Mouse (Mus musculus): ENCODE measurements around the gene Nfu1. TPM values are rescaled to one million over a fixed set of nuclear protein-coding genes. Genes with fewer than 3 reads are reported as not detected.

Gene Nfu1
- 81.0 and 92.1 TPM in 2 replicates for polyA plus RNA-seq (2015; fragmentation: Nextera tagmentation; extraction: Ambion mirVana)

GRCm38 (mm10) chr6:87008887-87009286, at the start of gene Nfu1:
Gene Nfu1 (plus strand): TSS chr6:87009236.
- no peak for ATAC-seq (ENCODE audit: low read depth)
- Histone ChIP-seq H3K9ac (ENCODE audit: low read length) (peak within 1 kb of the TSS; percentile 98), H3K27ac (ENCODE audit: low read length) (peak within 1 kb of the TSS; percentile 83), H3K27me3 (ENCODE audit: control insufficient read depth, insufficient read depth, low read depth, low read length) (no peaks in the 10 kb centered on the region), H3K4me3 (ENCODE audit: low read length) (peak within 1 kb of the TSS; percentile 89), H3K36me3 (ENCODE audit: control insufficient read depth, insufficient read depth, low read length) (no peaks in the 10 kb centered on the region), H3K4me1 (replicated peaks; ENCODE audit: control insufficient read depth, insufficient read depth, low read length) (peaks cover 4% of the 10 kb centered on the region), H3K9me3 (ENCODE audit: control insufficient read depth, low read length) (no peaks in the 10 kb centered on the region), H3K4me2 (ENCODE audit: low read depth, low read length) (peak within 1 kb of the TSS; percentile 76)
- 65% methylated on average over 6 of the region's 6 CpGs for WGBS

- WGBS, result 83% methylated on average over 7 of the region's 7 CpGs
- no peak overlapping the region for H3K4me3 ChIP-seq (ENCODE audit: low read length)
- H3K36me3 ChIP-seq (ENCODE audit: control insufficient read depth, insufficient read depth, low read length), result peaks cover 27% of the 10 kb centered on the region
- H3K4me1 ChIP-seq (replicated peaks; ENCODE audit: control insufficient read depth, insufficient read depth, low read length), result no peaks in the 10 kb centered on the region
- ATAC-seq (ENCODE audit: low read depth), result no peak
- H3K4me2 ChIP-seq (ENCODE audit: low read depth, low read length), result no peak overlapping the region
- no peaks in the 10 kb centered on the region for H3K27me3 ChIP-seq (ENCODE audit: control insufficient read depth, insufficient read depth, low read depth, low read length)
- no peak overlapping the region for H3K27ac ChIP-seq (ENCODE audit: low read length)
- no peak overlapping the region for H3K9ac ChIP-seq (ENCODE audit: low read length)
- H3K9me3 ChIP-seq (ENCODE audit: control insufficient read depth, low read length), result no peaks in the 10 kb centered on the region
These were observed 44.9 kb upstream of the Nfu1 start for GRCm38 (mm10) chr6:86963987-86964685.

DNA sequence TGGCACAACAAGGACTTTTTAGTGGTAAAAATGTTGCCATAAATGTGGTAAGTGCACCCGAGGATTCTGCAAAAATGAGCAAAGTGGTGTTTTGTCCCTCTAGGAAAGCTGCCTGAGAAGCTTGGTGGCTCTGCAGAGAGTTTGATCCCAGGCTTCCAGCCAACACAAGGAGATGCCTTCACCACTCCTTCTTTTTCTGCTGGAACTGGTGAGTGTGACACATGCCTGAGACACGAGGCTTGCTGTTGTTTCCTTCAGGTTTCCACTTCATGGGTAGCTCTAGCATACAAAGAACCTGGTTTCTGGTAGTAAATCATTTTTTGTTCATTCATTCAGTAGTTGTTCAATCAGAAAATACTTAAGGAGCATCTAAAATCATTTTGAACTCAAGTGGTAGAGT, 41.9 kb upstream of the Nfu1 start:
- no peak overlapping the region for H3K27ac ChIP-seq (ENCODE audit: low read length)
- H3K36me3 ChIP-seq (ENCODE audit: control insufficient read depth, insufficient read depth, low read length), result peaks cover 19% of the 10 kb centered on the region; the same call in 1 of the 2 replicates
- no peak for ATAC-seq (ENCODE audit: low read depth)
- H3K4me3 ChIP-seq (ENCODE audit: low read length), result no peak overlapping the region
- WGBS, result 75% methylated on average over 2 of the region's 2 CpGs
- H3K9me3 ChIP-seq (ENCODE audit: control insufficient read depth, low read length), result no peaks in the 10 kb centered on the region
- no peak overlapping the region for H3K9ac ChIP-seq (ENCODE audit: low read length)
- no peaks in the 10 kb centered on the region for H3K4me1 ChIP-seq (replicated peaks; ENCODE audit: control insufficient read depth, insufficient read depth, low read length)
- H3K27me3 ChIP-seq (ENCODE audit: control insufficient read depth, insufficient read depth, low read depth, low read length), result no peaks in the 10 kb centered on the region
- H3K4me2 ChIP-seq (ENCODE audit: low read depth, low read length), result no peak overlapping the region

- H3K9ac ChIP-seq (ENCODE audit: low read length), result no peak overlapping the region
- WGBS, result 87% methylated on average over 4 of the region's 4 CpGs
These were observed 35.1 kb upstream of the Nfu1 start for GRCm38 (mm10) chr6:86973956-86974355.

GRCm38 (mm10) chr6:86978156-86978908, 30.7 kb upstream of the Nfu1 start:
- Histone ChIP-seq H3K9me3 (ENCODE audit: control insufficient read depth, low read length) (no peaks in the 10 kb centered on the region), H3K4me2 (ENCODE audit: low read depth, low read length) (no peak overlapping the region), H3K9ac (ENCODE audit: low read length) (no peak overlapping the region), H3K27ac (ENCODE audit: low read length) (no peak overlapping the region), H3K36me3 (ENCODE audit: control insufficient read depth, insufficient read depth, low read length) (0 out of 2 replicates have a peak, but pooled peaks cover 4% of the 10 kb centered on the region), H3K4me3 (ENCODE audit: low read length) (no peak overlapping the region), H3K4me1 (replicated peaks; ENCODE audit: control insufficient read depth, insufficient read depth, low read length) (no peaks in the 10 kb centered on the region), H3K27me3 (ENCODE audit: control insufficient read depth, insufficient read depth, low read depth, low read length) (no peaks in the 10 kb centered on the region)
- no peak for ATAC-seq (ENCODE audit: low read depth)
- 62% methylated on average over 8 of the region's 8 CpGs for WGBS

More at GRCm38 (mm10) chr6:86973956-86974355, 35.1 kb upstream of the Nfu1 start:
- Histone ChIP-seq H3K4me3 (ENCODE audit: low read length) (no peak overlapping the region), H3K36me3 (ENCODE audit: control insufficient read depth, insufficient read depth, low read length) (peaks cover 7% of the 10 kb centered on the region; the same call in 1 of the 2 replicates), H3K27me3 (ENCODE audit: control insufficient read depth, insufficient read depth, low read depth, low read length) (no peaks in the 10 kb centered on the region), H3K27ac (ENCODE audit: low read length) (no peak overlapping the region), H3K4me2 (ENCODE audit: low read depth, low read length) (no peak overlapping the region), H3K9me3 (ENCODE audit: control insufficient read depth, low read length) (no peaks in the 10 kb centered on the region), H3K4me1 (replicated peaks; ENCODE audit: control insufficient read depth, insufficient read depth, low read length) (no peaks in the 10 kb centered on the region)
- no peak for ATAC-seq (ENCODE audit: low read depth)

DNA sequence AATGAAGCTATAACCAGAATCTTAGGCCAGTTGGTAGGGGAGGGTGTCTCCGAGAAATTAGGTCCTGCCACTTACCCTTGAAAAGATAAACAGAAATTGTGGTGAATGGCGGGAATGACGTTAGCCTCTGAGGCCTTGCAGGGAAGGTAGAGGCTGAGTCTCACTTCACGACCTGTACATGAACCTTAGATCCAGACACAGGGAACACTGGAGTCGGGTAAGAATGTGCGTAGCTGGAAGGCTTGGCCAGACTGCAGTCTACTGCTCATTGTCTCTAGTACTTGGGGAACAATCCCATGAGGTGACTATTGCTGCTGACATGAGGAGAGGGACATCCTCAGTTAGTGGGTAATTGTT, 30.1 kb upstream of the Nfu1 start:
- no peak overlapping the region for H3K4me3 ChIP-seq (ENCODE audit: low read length)
- H3K9ac ChIP-seq (ENCODE audit: low read length), result no peak overlapping the region
- H3K4me2 ChIP-seq (ENCODE audit: low read depth, low read length), result no peak overlapping the region
- H3K27me3 ChIP-seq (ENCODE audit: control insufficient read depth, insufficient read depth, low read depth, low read length), result no peaks in the 10 kb centered on the region
- no peak for ATAC-seq (ENCODE audit: low read depth)
- no peak overlapping the region for H3K27ac ChIP-seq (ENCODE audit: low read length)
- no peaks in the 10 kb centered on the region for H3K9me3 ChIP-seq (ENCODE audit: control insufficient read depth, low read length)
- WGBS, result 46% methylated on average over 6 of the region's 6 CpGs
- no peaks in the 10 kb centered on the region for H3K4me1 ChIP-seq (replicated peaks; ENCODE audit: control insufficient read depth, insufficient read depth, low read length)
- 0 out of 2 replicates have a peak, but pooled peaks cover 1% of the 10 kb centered on the region for H3K36me3 ChIP-seq (ENCODE audit: control insufficient read depth, insufficient read depth, low read length)

DNA sequence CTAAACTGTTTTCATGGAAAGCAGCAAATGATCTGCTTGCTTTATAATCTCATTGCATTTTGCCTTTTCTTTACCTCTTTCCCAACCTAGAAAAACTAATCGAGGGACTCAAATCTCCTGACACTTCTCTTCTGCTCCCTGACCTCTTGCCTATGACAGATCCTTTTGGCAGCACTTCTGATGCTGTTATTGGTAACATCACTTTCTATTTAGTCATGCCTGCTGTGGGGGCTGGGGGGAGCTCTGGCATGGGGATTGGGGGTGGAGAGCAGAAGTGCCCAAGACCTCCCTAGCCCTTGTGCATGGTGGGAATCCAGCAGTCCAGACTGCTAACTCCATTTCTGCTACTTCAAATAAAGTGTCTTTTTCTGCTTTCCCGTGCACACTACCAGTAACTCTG, 27.8 kb upstream of the Nfu1 start:
- H3K36me3 ChIP-seq (ENCODE audit: control insufficient read depth, insufficient read depth, low read length), result no peaks in the 10 kb centered on the region; the same call in 1 of the 2 replicates

GRCm38 (mm10) chr6:86985314-86986106, 23.5 kb upstream of the Nfu1 start:
- 73% methylated on average over 8 of the region's 8 CpGs for WGBS
- Histone ChIP-seq H3K4me1 (replicated peaks; ENCODE audit: control insufficient read depth, insufficient read depth, low read length) (no peaks in the 10 kb centered on the region), H3K9me3 (ENCODE audit: control insufficient read depth, low read length) (no peaks in the 10 kb centered on the region), H3K9ac (ENCODE audit: low read length) (no peak overlapping the region), H3K4me2 (ENCODE audit: low read depth, low read length) (no peak overlapping the region), H3K27me3 (ENCODE audit: control insufficient read depth, insufficient read depth, low read depth, low read length) (no peaks in the 10 kb centered on the region), H3K4me3 (ENCODE audit: low read length) (no peak overlapping the region), H3K36me3 (ENCODE audit: control insufficient read depth, insufficient read depth, low read length) (no peaks in the 10 kb centered on the region; the same call in 1 of the 2 replicates), H3K27ac (ENCODE audit: low read length) (no peak overlapping the region)
- no peak for ATAC-seq (ENCODE audit: low read depth)

More for the DNA sequence above, 27.8 kb upstream of the Nfu1 start:
- 56% methylated on average over 2 of the region's 2 CpGs for WGBS
- no peaks in the 10 kb centered on the region for H3K27me3 ChIP-seq (ENCODE audit: control insufficient read depth, insufficient read depth, low read depth, low read length)
- no peaks in the 10 kb centered on the region for H3K4me1 ChIP-seq (replicated peaks; ENCODE audit: control insufficient read depth, insufficient read depth, low read length)
- ATAC-seq (ENCODE audit: low read depth), result no peak
- H3K27ac ChIP-seq (ENCODE audit: low read length), result no peak overlapping the region
- no peak overlapping the region for H3K9ac ChIP-seq (ENCODE audit: low read length)
- no peak overlapping the region for H3K4me3 ChIP-seq (ENCODE audit: low read length)
- H3K9me3 ChIP-seq (ENCODE audit: control insufficient read depth, low read length), result no peaks in the 10 kb centered on the region
- H3K4me2 ChIP-seq (ENCODE audit: low read depth, low read length), result no peak overlapping the region

DNA sequence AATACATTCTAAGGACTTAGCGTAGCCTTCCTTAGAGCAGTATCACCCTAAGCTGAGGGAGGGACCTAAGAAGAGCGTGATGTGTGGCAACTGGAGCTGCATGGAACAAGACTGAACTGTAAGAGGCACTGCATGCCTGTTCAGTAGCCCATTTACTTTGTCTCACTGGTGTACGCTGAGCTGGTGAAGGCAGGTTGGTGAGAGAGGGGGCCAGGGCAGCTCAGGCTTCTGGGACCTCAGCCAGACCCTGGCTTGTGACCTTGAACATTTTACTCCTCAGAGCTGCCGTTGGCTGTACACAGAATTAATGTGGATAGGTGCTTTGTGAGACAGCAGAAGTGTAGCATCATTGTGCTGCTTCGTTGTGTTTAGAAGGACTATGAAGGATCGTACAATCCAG, 19.5 kb upstream of the Nfu1 start:
- no peaks in the 10 kb centered on the region for H3K4me1 ChIP-seq (replicated peaks; ENCODE audit: control insufficient read depth, insufficient read depth, low read length)
- no peak for ATAC-seq (ENCODE audit: low read depth)
- no peak overlapping the region for H3K27ac ChIP-seq (ENCODE audit: low read length)
- no peak overlapping the region for H3K4me3 ChIP-seq (ENCODE audit: low read length)
- 86% methylated on average over 6 of the region's 6 CpGs for WGBS
- no peaks in the 10 kb centered on the region; the same call in 1 of the 2 replicates for H3K36me3 ChIP-seq (ENCODE audit: control insufficient read depth, insufficient read depth, low read length)
- H3K9ac ChIP-seq (ENCODE audit: low read length), result no peak overlapping the region
- no peaks in the 10 kb centered on the region for H3K27me3 ChIP-seq (ENCODE audit: control insufficient read depth, insufficient read depth, low read depth, low read length)
- no peak overlapping the region for H3K4me2 ChIP-seq (ENCODE audit: low read depth, low read length)
- H3K9me3 ChIP-seq (ENCODE audit: control insufficient read depth, low read length), result no peaks in the 10 kb centered on the region
